Mouse (Mus musculus): ENCODE results near the gene Gm38119.

Gm38119 gene

GRCm38 (mm10) chr3:92738996-92739395, at the start of gene Gm38119:
Gene Gm38119 (minus strand): TSS chr3:92739096.
- DNase-seq, result no peak

DNA sequence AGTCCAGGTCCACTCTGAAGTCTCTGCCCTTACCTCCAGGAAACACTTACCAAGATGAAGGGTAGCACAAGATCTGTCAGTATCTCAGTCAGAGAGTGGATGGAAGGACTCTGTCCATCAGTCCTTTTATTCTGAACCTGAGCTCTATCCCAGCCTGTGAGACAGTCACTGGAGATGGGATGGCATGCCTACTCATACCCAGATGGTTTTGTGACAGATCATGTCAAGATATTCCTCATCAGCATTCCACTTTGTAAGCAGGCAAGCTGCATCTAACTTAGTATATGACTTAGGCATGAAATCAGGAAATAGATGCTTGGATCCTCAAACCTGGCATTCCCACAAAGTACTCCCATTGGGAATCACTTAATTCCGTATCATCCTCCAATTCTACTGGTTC, 39.9 kb upstream of the Gm38119 start, which contains the start of gene Lce1i:
Gene Lce1i (minus strand): TSS at position 101 of the 400 bp plus-strand sequence.
- DNase-seq, result no peak

DNA sequence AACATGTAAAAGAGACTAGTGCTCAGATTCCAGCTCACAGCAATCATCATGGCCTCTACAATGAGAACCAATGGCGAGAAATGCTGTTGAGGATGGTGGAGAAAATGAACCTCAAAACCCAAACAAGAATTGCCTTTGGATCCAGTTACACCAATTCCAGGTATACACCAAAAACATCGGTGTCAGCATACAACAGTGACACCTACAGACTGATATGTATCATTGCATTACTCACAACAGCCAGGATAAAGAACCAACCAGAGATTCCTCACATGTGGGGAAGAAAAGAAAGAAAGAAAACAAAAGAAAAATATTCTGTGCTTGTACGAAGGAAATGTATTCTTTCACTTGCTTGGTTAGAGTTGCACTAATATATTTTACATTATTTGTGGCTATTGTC, 32.7 kb upstream of the Gm38119 start:
- no peak for DNase-seq

- no peak for DNase-seq
These were observed 26.1 kb upstream of the Gm38119 start, which contains the start of gene Lce1h for GRCm38 (mm10) chr3:92764965-92765364. Gene Lce1h (minus strand): TSS chr3:92765065.

DNA sequence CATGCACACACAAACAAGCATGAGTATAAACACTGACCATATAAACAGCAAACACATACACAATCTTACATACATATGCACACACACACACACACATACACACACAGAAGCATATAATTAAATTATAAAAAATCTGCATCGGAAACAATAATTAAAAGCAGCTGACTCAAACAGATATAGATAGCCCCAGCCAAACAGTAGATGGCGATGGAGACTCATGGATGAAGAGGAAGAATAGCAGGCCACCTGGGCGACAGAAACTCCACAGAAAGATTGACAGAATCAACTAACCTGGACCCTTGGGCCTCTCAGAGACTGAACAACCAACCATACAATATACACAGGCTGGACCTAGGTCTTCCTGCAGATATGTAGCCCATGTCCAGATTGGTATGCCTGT, 14.3 kb upstream of the Gm38119 start:
- no peak for DNase-seq

DNA sequence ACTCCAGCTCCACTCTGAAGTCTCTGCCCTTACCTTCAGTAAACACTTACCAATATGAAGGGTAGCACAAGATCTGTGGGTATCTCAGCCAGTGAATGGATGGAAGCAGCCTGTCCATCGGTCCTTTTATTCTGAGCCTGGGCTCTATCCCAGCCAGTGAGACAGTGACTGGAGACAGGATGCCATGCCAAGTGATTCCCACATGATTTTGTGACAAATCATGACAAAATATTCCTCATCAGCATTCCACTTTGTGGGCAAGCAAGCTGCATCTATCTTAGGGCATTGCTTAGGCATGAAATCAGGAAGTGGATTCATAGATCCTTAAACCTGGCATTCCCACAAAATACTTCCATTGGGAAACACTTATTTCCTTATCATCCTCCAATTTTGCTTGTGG, 13.3 kb upstream of the Gm38119 start, which contains the start of gene Lce1g:
Gene Lce1g (minus strand): TSS at position 101 of the 400 bp plus-strand sequence.
- DNase-seq, result no peak

- no peak for DNase-seq
These were observed 16.3 kb downstream of the Gm38119 start for GRCm38 (mm10) chr3:92722631-92723030.

- DNase-seq, result no peak
These were observed 18.6 kb downstream of the Gm38119 start, which contains the start of gene Lce1f for GRCm38 (mm10) chr3:92720250-92720649. Gene Lce1f (minus strand): TSS chr3:92720350.

DNA sequence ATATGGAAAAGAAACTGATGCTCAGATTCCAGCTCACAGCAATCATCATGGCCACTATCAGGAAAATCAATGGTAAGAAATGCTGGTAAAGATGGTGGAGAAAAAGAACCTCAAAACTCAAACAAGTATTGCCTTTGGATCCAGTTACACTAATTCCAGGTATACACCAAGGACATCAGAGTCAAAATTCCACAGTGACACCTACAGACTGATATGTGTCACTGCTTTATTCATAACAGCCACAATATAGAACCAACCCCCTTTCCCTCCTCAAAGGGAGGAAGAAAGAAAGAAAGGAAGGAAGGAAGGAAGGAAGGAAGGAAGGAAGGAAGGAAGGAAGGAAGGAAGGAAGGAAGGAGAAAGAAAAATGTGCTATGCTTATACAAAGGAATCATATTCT, 23.8 kb downstream of the Gm38119 start:
- DNase-seq, result no peak

DNA sequence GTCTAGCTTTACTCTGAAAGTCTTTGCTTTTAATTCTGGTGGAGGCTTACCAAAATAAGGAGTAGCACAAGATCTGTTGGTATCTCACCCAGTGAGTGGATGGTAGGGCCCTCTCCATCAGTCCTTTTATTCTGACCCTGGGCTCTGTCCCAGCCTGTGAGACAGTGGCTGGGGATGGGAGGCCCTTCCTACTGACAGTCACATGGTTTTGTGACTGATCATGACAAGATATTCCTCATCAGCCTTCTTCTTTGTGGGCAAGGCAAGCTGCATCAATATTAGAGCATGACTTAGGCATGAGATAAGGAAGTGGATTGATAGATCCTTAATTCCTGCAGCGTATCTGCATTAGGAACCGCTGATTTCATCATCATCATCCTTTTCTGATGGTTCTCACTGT, 29.9 kb downstream of the Gm38119 start, which contains the start of gene Lce1e:
Gene Lce1e (minus strand): TSS at position 101 of the 400 bp plus-strand sequence.
- DNase-seq, result no peak

DNA sequence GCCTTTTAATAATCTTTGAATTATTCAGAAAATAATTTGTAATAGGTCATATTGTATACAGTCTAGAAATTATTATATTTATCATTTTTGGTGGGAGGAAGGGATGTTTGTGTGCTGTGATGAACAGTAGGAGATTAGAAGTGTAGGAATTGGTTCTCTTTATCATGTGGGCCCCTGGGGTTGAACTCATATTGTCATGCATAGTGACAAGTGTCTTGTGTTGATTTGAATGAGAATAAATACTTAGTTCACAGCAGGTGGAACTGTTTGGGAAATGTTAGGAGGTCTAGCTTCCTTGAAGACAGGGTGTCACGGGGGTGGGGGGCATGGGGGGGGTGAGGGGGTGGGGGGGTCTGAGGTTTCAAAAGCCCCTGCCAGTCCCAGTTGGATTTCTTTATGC, 44.3 kb downstream of the Gm38119 start:
- DNase-seq, result no peak

DNA sequence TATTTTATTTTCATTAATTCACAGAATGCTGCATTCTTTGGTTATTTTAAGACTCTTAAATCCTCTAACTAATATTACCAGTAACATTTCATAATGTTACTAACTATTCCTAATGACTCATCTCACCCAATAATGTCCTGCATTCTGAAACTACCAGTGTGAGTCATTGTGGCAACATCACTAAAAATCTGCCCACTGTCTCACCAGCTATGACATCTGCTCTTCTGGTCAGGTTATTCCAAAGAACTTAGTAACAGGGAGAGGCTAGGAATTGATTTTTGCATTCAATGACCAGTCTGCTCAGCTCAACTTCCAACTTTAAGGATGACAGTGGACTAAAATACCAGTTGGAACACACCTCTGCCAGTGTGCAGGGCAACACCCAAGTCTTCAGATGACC, 47.2 kb downstream of the Gm38119 start:
- no peak for DNase-seq

DNA sequence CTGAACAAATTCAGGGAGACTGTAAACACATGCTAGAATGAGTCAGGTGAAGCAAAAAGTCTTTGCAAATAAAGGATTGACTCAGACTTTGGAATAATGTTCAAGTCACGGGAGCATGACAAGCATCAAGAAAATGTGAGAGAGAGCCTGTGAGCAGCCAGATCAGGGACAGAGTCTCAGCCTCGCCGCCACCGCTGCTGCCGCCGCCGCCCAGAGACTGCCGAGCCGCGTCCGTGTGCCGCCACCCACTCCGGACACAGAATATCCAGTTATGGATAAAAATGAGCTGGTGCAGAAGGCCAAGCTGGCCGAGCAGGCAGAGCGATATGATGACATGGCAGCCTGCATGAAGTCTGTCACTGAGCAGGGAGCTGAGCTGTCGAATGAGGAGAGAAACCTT, 49.7 kb downstream of the Gm38119 start:
- DNase-seq, result peak; percentile 90

Data from heart, adult 11 months (tissue).